Comparison of ENCODE assay signal across 8 mouse cellular contexts in genomic region chr10:26077671-26078481, GRCm38 (mm10). TPM values are rescaled to one million over a fixed set of nuclear protein-coding genes. Genes with fewer than 3 reads are reported as not detected.
DNase-seq lines count a peak whose midpoint lies in the region; ATAC-seq lines count a peak whose summit lies in the region.

TSS of gene Gm9767 (plus strand) at chr10:26078255.

- WGBS in kidney, embryonic 16.5 days: 2% methylated on average over 50 of the region's 52 CpGs
- under 1% methylated on average over 52 of the region's 52 CpGs for WGBS in forebrain, embryonic 15.5 days
- WGBS in midbrain, embryonic 13.5 days: 1% methylated on average over 49 of the region's 52 CpGs

- no peaks in the 10 kb centered on the region for H3K9me3 ChIP-seq in kidney, embryonic 16.5 days (ENCODE audit: low read length)
- H3K9me3 ChIP-seq in forebrain, embryonic 15.5 days: no peaks in the 10 kb centered on the region
- no peaks in the 10 kb centered on the region for H3K9me3 ChIP-seq in midbrain, embryonic 13.5 days

- peak; percentile 73 for ATAC-seq in kidney, embryonic 16.5 days (ENCODE audit: low FRiP score, low TSS enrichment)
- peak; percentile 65 for ATAC-seq in forebrain, embryonic 15.5 days (replicated peaks)
- peak; percentile 74 for ATAC-seq in midbrain, embryonic 13.5 days

- H3K27ac ChIP-seq in kidney, embryonic 16.5 days (ENCODE audit: low read length): no peak within 1 kb of the TSS
- peak within 1 kb of the TSS; percentile 42 for H3K27ac ChIP-seq in forebrain, embryonic 15.5 days (replicated peaks)
- peak within 1 kb of the TSS; percentile 71 for H3K27ac ChIP-seq in midbrain, embryonic 13.5 days

- peak within 1 kb of the TSS; percentile 66 for H3K4me3 ChIP-seq in kidney, embryonic 16.5 days (ENCODE audit: low read length)
- peak within 1 kb of the TSS; percentile 66 for H3K4me3 ChIP-seq in forebrain, embryonic 15.5 days
- peak within 1 kb of the TSS; percentile 87 for H3K4me3 ChIP-seq in midbrain, embryonic 13.5 days (replicated peaks)

- H3K36me3 ChIP-seq in kidney, embryonic 16.5 days (ENCODE audit: insufficient read depth, low read length): no peaks in the 10 kb centered on the region
- H3K36me3 ChIP-seq in forebrain, embryonic 15.5 days: no peaks in the 10 kb centered on the region
- no peaks in the 10 kb centered on the region for H3K36me3 ChIP-seq in midbrain, embryonic 13.5 days

- peak within 1 kb of the TSS; percentile 96 for H3K4me2 ChIP-seq in kidney, embryonic 16.5 days (replicated peaks; ENCODE audit: low read depth, low read length)
- peak within 1 kb of the TSS; percentile 65 for H3K4me2 ChIP-seq in forebrain, embryonic 15.5 days (replicated peaks)
- H3K4me2 ChIP-seq in midbrain, embryonic 13.5 days (replicated peaks): peak within 1 kb of the TSS; percentile 79

- H3K4me1 ChIP-seq in kidney, embryonic 16.5 days (ENCODE audit: insufficient read depth, low read length): peaks cover 4% of the 10 kb centered on the region
- H3K4me1 ChIP-seq in forebrain, embryonic 15.5 days: peaks cover 8% of the 10 kb centered on the region; the same call in 1 of the 2 replicates
- H3K4me1 ChIP-seq in midbrain, embryonic 13.5 days (replicated peaks): peaks cover 13% of the 10 kb centered on the region

- no peak for DNase-seq in kidney, adult 8-10 months
- DNase-seq in adrenal gland, postnatal 14 days: peak; percentile 42
- peak; percentile 20 to 22 for DNase-seq in kidney, postnatal 4 days
- peak; percentile 7 for DNase-seq in testis, postnatal 14 days (ENCODE audit: low spot score)
- DNase-seq in cerebellum, adult 11-12 months: no peak

- H3K27me3 ChIP-seq in kidney, embryonic 16.5 days (ENCODE audit: insufficient read depth, low read length): peaks cover 17% of the 10 kb centered on the region; the same call in 1 of the 2 replicates
- no peaks in the 10 kb centered on the region for H3K27me3 ChIP-seq in forebrain, embryonic 15.5 days
- H3K27me3 ChIP-seq in midbrain, embryonic 13.5 days: no peaks in the 10 kb centered on the region

- peak within 1 kb of the TSS; percentile 46 for H3K9ac ChIP-seq in kidney, embryonic 16.5 days (replicated peaks; ENCODE audit: low read length)
- H3K9ac ChIP-seq in forebrain, embryonic 15.5 days (replicated peaks): peak within 1 kb of the TSS; percentile 73
- peak within 1 kb of the TSS; percentile 92 for H3K9ac ChIP-seq in midbrain, embryonic 13.5 days (replicated peaks)

RNA-seq across cellular contexts. Expression of gene Gm9767, which starts in this region (rescaled TPM):
- not detected in 2 replicates for polyA plus RNA-seq in kidney, embryonic 16.5 days (2015; fragmentation: Nextera tagmentation; extraction: Ambion mirVana)
- total RNA-seq in adrenal gland, postnatal 14 days (2021): 0.30 and 0.41 TPM in 2 replicates
- 0.46 and 1.5 TPM in 2 replicates for polyA plus RNA-seq in forebrain, embryonic 15.5 days (2015; fragmentation: Nextera tagmentation; extraction: Ambion mirVana)
- 1.3 and 1.5 TPM in 2 replicates for polyA plus RNA-seq in midbrain, embryonic 13.5 days (2015; fragmentation: Nextera tagmentation; extraction: Ambion mirVana)

Comparison
In these comparisons a context has a peak if more than half of its experiments do, and no peak if none do; other contexts are left out.
1. DNase-seq: peak in kidney, postnatal 4 days (2 of 2) and testis, postnatal 14 days (single experiment); none in kidney, adult 8-10 months (0 of 2) and cerebellum, adult 11-12 months (single experiment).
2. Peak in ATAC-seq, H3K4me3 ChIP-seq, H3K9ac ChIP-seq and H3K4me2 ChIP-seq in kidney, embryonic 16.5 days; RNA of the gene not detected or under 1 TPM.
3. Peak in DNase-seq in adrenal gland, postnatal 14 days; RNA of the gene not detected or under 1 TPM.
4. Peak in every context shown above with its lines, with median percentiles within 50 percentile points of each other: ATAC-seq, H3K4me2 ChIP-seq, H3K4me3 ChIP-seq and H3K9ac ChIP-seq.